Mouse (Mus musculus): ENCODE data around the gene Bcl2l12.
A peak's percentile ranks its signal among the peaks of the same experiment; 100 is the strongest.

Gene Bcl2l12

DNA sequence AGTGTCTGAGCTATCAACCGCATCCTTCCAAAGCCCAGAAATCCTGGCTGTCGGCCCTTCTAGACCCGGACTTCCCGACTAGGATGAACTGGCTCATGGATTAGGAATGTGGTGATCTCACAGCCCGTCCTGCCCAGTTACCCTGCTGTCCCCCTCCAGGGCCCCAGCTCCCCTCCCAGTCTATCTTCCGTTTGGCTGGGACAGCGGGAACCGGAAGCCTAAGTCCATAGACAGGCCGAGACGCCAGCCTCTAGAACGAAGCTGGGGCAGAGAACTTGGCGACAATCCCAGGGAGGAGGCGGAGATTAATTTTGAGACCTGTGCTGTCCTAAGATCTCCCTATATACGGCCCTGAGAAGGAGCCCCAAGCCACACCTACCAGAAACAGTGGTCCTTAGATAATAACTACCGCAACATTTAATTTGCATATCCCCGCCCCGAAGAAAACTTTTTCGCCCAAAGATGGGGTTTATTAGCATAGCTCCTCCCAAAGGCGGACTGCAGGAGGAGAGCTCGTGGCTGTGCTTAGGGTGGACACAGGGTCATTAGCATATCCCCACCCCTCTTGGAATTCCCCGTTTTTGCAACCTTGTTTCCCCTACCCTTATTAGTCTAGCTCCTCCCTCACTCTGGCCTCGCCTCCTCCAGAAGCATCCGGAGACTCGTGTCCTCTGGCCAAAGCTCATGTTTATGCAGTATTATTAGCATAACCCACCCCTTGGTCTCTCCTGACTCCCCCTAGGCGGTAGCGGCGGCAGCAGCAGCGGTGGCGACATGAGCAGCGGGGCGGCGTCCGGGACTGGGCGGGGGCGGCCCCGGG, 18.9 kb upstream of the Bcl2l12 start, which contains the start of gene Rras:
Gene Rras (plus strand): TSS at position 720 of the 820 bp plus-strand sequence.
- DNase-seq (ENCODE audit: low spot score) = peak; percentile 80

DNA sequence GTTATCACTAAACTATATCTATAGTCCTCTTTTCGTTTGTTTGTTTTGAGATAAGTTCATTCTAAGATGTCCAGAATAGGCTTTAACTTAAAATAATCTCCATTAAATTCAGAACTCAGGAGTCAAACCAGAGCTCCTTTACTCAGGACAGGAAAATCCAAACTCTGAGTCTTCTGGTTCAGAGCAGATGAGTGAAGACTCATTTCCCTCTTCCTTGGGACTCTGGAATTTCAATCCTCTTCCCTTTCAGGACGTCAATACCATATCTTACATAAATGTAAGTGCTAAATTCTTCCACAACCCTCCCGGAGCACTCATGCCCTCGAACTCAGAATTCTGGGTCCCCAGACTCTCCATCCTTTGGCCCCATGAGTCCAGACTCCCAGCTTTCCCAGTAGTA, 18.2 kb upstream of the Bcl2l12 start:
- DNase-seq (ENCODE audit: low spot score) = no peak

DNA sequence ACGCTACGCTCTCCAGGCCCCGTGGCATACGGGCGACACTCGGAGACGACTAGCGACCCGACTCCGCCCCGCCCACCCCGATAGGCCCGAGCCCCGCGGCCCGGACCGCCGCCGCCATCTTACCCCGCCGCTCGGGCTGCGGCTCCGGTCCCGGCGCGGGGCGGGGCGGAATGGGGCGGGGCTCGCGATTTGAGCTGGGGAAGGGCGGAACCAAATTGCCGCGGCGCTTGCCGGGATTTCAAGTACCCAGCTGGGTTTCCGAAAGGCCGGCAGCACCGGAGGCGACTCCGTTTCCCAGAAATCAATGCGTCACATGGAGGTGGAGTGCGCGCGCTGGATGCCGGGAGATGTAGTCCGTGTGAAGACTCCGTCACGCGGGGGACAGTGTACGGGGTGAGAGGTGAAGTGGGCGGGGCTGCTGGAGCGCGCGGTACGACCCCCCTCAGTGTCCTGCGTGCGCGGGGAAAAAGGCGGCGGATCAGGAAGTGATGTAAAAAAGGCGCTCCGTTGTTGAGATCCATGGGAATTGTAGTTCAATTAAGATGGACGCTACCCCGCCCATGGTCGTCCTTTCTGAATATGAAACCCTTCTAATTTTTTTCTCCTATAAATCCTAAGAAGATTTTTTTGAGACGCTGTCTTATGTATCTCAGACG, 17.6 kb upstream of the Bcl2l12 start, which contains the start of gene Scaf1:
Gene Scaf1 (minus strand): TSS at position 407 of the 656 bp plus-strand sequence.
- DNase-seq (ENCODE audit: low spot score) = peak; percentile 95

DNA sequence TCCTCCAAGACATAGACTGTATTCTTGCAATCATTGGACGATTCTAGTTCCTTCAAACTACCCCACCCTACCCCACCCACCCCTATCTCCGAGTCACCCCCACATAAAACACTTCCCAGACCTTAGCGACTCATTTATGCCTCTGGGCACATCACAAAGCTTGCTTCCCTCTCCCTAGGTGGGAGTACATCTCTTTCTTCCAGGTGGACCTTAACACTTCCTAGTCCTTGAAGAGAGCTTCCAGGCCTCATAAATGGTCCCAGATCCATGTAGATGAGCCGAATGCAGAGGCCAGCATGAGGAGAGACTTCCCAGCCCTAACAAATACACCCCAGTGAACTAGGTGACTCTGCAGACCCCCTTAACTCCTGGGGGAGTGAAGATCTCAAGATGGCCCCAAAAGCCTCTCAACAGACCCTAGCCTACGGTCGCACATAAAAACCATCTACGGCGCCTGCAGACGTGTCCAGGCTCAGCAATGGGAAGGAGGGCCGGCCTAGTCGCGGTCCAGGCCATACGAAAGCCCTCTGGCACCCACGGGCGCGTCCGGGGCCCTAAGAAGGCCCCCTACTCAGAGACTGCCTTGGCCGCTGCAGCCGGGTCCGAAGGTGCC, 16.9 kb upstream of the Bcl2l12 start:
- no peak for DNase-seq (ENCODE audit: low spot score)

DNA sequence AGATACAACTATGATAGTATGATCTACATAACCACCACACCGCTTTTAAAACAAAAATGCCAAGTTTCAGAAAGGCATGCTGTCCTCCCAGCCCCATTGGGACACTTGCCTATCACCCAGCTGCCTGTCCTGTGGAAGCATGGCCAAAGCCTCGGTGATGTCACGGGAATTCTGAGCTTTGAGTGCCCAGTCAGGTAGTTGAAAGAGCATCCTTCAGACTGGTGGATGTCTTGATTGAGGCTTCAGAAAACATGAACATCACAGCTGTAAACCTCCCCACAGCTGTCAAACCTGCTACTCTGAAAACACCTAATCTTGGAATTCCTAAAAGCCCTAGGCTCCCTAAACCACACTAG, 15.6 kb upstream of the Bcl2l12 start:
- DNase-seq (ENCODE audit: low spot score) = no peak

DNA sequence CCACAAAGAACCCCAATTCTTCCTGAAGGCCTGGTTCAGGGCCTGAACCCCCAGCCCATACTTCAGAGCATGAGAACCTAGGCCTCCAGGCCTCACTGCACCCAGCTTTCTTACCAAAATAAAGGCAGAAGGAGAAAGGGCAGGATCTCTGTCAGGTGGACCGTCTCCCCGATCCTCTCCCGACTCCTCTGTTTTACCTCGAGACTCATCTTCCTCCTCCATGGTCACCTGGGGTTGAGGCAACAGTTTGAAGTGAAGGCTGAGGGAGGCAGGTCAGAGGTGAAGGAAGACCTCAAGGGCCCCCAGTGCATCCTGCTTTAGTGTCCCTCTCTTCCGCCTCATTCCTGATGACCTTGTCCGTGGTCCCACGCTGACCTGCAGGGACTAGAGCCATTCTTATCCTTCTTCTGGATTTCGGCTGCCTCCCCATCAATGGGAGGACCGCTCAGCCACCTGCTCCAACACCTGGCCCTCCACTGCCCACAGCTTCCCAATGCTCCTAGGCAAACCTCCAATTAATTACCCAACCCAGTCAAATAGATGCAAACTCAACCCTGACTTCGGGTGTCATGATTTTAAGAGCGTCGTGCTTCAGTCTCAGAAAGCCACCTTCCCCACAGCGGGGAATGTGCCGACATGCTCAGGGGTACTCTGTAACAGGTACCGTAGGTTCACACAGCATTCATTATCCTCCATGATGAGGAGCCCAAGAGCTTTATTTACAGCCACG, 15.0 kb upstream of the Bcl2l12 start:
- no peak for DNase-seq (ENCODE audit: low spot score)

DNA sequence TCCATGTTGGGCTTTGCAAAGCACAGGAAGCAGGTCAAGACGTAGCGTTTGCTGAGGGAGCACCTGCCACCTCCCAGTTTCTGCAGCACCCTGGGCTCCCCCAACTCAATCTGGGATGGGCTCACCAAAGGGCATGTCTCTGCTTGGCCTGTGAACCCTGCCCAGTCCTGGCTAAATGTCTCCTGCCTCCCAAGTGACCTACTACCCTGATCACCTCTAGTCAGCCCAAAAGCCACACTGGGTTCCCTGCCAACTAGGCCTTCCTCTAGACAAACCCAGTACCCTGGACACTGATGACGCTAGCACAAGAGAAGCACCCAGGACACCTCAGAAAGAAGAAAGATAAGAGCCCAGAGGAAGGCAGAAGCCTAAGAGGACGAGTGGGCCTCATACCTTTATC, 14.3 kb upstream of the Bcl2l12 start:
- DNase-seq (ENCODE audit: low spot score) = no peak

DNA sequence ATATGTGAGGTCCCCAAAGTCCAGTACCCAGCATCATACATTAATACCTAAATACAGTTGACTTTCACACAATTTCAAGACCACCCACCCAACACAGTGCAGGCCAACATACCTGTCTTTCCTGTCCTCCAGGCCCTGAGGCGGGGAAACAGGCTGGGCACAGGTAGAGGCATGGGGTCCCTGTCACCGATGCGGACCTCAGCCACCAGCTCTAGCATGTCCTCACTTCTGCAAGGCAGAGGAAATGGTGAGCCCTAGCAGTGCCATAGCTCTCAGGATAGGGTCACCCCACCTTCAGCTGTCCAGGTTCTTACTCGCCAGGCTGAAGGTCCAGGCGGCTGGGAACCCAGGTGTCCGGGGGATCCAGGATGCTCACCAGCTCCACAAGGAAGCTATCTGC, 13.5 kb upstream of the Bcl2l12 start:
- no peak for DNase-seq (ENCODE audit: low spot score)

DNA sequence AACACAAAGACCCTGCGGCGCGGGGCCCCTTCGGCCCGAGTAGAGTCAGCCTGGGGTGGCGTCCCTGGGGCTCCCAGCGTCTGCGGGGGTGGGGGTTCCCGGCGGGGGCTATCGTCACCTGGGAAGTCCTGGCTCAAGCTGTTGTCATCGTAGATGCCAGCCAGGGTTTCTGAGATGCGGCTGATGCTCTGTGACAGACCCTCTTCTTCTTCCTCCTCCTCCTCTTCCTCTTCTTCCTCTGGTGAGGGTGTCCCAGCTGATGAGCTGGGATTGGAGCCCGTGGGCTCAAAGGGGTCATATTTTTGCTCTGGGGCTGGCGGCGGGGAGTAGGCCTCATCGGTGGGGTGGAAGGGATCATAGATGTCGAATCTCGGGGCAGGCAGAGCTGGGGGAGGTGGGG, 9.9 kb upstream of the Bcl2l12 start:
- DNase-seq (ENCODE audit: low spot score) = no peak

DNA sequence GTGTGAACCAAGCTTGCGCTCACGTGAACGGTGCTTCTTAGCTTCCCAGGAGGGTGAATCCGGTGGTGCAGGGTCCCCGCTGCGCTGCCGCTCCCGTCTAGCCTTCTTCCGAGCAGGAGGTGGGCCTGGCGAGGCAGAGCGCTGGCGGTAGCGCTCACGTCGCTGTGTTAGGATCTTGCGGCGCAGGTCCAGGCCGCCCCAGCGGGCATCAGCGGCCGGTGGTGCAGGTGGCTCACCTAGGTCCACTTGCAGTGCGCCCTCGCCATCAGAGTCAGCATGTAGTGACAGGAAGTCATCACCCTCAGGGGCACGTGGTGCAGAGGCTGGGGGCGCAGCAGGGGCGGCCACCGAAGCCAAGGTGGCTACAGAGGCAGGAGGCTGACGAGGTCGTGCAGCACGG, 9.3 kb upstream of the Bcl2l12 start:
- no peak for DNase-seq (ENCODE audit: low spot score)

DNA sequence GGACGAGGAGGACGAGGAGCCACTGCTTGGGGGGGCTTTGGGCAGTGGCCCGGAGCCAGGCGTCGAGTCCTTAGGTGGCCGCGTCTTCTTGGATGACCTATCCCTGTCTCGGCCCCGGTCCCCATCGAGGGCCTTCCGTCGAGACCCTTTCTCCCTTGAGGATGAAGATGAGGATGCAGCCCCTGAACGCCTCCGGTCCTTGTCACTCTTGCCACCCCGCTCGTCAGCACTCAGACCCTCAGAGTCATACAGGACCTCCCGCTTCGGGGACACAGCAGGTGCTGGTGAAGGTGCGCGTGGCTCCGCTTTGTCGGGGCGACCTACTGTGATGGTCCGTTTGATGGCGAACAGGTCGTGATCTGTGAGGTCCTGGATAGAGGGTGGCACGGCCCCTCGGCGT, 8.6 kb upstream of the Bcl2l12 start:
- DNase-seq (ENCODE audit: low spot score) = no peak

DNA sequence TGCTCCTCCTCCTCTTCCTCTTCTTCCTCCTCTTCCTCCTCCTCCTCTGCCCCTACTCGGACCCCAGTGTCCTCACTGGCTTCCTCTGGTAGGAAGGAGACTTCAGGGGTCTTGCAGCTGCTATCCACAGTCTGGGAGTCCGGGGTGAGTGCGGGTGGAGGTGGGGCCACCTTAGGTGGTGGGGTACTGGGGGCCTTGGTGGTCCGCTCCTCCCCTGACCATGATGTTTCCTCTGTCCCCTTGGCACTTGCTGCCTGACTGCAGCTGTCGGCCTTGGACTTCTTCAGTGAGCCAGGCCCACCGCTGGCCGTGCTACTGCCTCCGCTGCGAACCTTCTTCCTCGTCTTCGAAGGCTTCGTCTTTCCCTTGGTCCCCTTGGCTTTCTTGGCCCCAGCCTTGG, 8.0 kb upstream of the Bcl2l12 start:
- DNase-seq (ENCODE audit: low spot score) = no peak

DNA sequence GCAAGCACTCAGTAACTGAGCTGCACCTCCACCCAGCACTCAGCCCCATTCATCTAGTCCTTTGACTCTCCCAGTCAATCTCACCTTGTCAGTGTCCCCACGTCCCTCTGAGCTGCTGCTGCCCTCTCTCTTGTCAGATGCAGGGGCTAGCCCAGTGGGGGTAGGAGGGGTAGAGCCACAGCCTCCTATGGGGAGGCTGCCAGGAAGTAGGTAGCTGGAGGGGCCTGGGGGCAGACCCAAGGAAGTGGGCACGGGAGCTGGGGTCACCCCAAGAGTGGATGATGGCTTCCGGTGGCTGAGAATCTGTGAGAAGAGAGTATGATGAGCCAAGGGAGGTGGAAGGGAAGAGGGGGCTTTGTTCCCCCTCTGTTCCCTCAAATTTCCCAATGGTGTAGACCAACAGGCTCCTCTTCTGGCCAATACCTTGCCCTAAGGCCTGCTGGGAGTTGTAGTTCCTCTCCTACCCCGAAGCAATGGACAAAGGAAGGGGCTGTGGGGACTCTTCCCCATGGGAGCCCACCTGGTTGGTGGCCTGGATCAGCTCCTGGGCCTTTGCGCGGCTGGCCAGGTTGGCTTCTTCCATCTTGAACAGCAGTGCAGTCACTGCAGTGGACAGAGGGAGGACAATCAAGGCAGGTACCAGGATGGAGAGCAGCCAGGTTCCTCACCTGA, 6.9 kb upstream of the Bcl2l12 start:
- no peak for DNase-seq (ENCODE audit: low spot score)

DNA sequence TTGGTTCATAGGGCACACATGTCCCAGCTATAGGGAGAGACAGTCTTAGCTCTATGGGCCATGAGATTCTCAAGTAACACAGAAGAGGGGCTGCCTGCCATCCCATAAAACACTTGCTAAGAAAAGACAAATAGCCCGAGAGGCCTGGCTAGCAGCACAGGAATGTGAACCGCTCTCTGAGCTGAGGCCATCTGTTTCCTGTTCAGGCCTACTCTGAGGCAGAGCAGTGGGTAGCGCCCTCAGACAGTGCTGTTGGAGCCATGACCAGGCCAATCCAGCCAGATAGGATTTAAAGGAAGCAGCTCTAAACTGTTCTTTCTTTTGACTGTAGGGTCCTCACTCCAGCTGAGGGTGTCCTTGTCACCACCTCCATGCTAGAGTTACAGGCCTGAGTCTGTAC, 6.0 kb upstream of the Bcl2l12 start:
- no peak for DNase-seq (ENCODE audit: low spot score)

DNA sequence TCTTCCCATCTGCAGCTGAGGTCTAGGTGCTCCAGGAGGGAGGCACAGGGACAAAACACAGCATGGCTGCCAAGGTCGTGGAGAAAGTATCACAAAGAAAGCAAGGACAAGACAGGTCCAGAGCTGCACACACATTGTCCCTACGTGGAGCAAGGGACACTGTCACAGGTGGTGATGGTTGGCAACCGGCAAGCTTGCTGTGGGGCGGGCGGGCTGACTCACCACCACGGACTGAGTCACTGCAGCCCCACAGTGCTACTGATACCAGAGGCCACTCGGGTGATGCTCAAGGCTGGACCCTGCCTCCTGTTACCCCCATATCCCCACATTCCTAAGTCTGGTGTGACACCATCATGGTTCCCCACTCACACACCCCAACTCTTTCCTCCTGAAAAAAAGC, 3.9 kb upstream of the Bcl2l12 start:
- no peak for DNase-seq (ENCODE audit: low spot score)

DNA sequence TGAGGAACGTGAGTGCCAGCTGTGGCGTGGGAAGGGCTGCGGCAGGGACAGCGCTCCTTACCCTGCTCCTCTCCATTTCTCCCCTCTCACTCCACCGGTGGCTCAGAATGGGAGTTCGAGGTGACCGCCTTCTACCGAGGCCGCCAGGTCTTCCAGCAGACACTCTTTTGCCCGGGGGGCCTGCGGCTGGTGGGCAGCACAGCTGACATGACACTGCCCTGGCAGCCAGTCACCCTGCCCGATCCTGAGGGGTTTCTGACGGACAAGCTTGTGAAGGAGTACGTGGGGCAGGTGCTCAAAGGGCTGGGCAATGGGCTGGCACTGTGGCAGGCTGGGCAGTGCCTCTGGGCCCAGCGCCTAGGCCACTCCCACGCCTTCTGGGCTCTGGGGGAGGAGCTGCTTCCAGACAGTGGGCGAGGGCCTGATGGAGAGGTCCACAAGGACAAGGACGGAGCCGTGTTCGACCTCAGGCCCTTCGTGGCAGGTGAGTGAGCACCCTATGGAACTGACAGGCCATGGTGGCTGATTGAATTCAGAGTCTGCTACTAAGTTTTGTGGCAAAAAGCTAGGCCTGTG, 2.1 kb upstream of the Bcl2l12 start:
- no peak for DNase-seq (ENCODE audit: low spot score)

DNA sequence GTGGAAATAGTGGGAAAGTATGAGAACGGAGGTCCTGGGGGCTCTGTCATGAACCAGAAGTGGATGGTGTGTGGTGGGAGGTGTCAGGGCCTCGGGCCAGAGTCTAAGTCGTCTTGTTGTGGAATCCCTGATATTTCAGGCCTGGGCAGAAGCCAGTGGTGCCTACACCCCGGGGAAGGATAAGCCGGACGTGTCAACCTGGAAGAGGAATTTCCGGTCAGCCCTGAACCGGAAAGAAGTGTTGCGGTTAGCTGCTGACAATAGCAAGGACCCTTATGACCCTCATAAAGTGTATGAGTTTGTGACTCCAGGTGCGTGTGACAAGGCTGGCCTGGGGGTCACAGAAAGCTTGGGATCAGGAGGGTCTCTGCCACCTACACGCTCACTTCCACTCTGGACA, 1.2 kb upstream of the Bcl2l12 start:
- no peak for DNase-seq (ENCODE audit: low spot score)

DNA sequence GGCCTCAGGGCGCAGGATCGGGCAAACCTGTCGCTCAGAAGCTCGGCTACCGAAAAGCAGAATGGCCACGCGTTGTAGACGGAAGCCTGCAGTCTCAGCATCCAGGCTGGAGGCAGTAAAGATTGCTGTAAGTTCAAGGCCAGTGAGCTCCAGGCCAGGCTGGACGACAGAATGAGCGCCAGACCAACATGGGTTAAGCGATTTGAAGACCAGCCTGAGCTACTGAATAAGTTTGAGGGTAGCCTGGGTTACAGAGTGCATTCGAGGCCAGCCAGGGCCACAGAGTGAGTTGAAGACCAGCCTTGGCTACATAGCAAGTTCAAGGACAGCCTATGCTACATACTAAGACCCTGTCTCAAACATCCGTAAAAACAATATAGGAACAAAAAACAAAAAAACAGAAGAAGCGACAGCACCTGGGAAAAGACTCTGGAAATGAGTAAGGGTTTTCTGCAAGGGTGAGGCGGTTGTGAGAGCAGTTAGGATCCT, 528 bp downstream of the Bcl2l12 start:
- DNase-seq (ENCODE audit: low spot score) = no peak

DNA sequence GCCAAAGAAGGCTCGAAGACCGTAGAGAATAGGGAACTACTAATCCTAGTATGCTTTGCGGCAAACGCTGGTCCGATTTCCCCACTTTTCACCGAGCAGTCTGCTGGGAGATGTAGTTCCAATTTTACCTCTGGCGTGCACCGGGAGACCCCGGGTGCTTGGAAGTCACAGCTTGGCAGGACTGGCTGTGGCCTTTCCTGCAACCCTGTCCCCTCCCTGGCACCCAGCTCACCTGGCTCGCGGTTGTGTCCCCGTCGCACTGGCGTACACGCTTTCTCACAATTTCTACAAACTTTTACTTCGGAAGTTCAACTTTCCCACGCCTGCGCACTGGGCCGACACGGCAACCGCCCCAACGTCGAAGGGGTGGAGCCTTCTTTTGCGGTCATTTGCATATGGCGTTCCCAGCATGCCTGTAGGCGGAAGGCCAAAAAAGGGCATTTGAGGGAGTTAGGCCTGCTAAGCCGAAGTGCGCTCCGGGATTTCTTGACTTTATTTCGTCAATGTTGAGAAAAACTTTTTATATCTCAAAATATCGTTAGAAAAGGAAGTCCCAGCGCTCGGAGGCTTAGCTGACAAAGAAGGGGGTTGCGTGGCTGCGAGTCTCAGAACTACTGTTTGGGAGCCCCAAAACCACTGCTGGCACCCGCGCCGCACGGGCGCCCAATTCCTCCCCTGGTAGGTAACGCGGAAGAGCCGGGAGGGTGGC, 1.1 kb downstream of the Bcl2l12 start, which contains the start of gene Irf3:
Gene Irf3 (plus strand): TSS at position 418 of the 709 bp plus-strand sequence.
- DNase-seq (ENCODE audit: low spot score) = peak; percentile 96

DNA sequence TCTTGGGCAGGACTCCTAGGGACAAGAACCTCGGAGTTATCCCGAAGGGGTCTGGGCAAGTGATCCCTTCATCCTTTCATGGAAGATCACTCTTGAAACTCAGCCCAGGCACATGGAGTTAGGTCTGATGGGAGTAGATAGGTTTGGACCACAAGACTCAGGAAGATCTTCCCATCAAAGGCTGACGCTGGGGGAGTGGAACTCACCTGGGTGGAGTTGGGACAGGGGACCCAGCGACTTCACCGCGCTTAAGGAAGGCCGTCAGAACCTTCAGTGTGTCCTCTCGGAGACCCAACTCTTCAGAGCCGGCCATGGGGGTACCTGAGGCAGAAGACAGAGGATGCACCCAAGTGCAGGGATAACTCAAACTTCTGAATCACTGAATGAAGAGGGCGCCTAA, 1.8 kb downstream of the Bcl2l12 start:
- no peak for DNase-seq (ENCODE audit: low spot score)
